Mouse (Mus musculus) cortical plate, adult 2 months (tissue): ENCODE results near the gene Tiam1.

Source experiments
- CTCF ChIP-seq: fragments of 200-500 bp; IDR thresholded peaks from 2 replicates; pipeline ENCODE4 v1.5.1; 2011; ENCODE audit warnings: mild to moderate bottlenecking, control low read depth, low read length; ENCODE audit not compliant: insufficient read depth; ENCODE audit errors: extremely low read depth
- POLR2A ChIP-seq: fragments of 200-500 bp; IDR thresholded peaks from 2 replicates; pipeline ENCODE4 v1.6.1; 2011; ENCODE audit warnings: mild to moderate bottlenecking, low read length, control low read depth; ENCODE audit not compliant: insufficient read depth; ENCODE audit errors: extremely low read depth

DNA sequence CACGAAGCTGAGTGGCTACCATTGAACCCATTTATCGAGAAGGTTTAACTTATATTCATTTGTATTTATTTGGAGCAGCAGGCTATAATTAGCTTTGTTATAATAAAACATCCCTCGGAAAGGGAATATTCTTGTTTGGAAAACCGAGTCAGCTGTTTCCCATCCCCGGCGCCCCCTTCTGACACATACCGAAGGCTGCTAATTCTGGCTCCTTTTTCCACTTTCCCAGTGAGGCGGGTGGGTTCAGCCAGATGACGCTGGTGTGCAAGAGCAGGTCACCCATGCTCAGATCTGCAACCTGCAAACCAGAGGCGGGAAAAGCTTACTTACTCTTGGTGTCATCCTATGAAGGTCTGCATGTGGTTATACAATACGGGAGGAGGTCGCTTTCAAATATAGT lies 343.8 kb downstream of the Tiam1 start:
- TF ChIP-seq CTCF (no peak), POLR2A (no peak)
